Mouse (Mus musculus): Measurements from ENCODE around the gene Celf2.

The Celf2 gene

GRCm38 (mm10) chr2:6507071-6507470 lies 1002.3 kb downstream of the Celf2 start:
- DNase-seq (ENCODE audit: low read depth, low spot score) = no peak

- no peak for DNase-seq (ENCODE audit: low read depth, low spot score)
These were observed 1003.2 kb downstream of the Celf2 start for GRCm38 (mm10) chr2:6505979-6506811.

- no peak for DNase-seq (ENCODE audit: low read depth, low spot score)
These were observed 1003.8 kb downstream of the Celf2 start for GRCm38 (mm10) chr2:6505531-6505930.

- no peak for DNase-seq (ENCODE audit: low read depth, low spot score)
These were observed 1011.3 kb downstream of the Celf2 start for GRCm38 (mm10) chr2:6498101-6498500.

- DNase-seq (ENCODE audit: low read depth, low spot score) = no peak
These were observed 1011.7 kb downstream of the Celf2 start for GRCm38 (mm10) chr2:6497636-6498035.

- no peak for DNase-seq (ENCODE audit: low read depth, low spot score)
These were observed 1015.5 kb downstream of the Celf2 start for GRCm38 (mm10) chr2:6493886-6494285.

GRCm38 (mm10) chr2:6490870-6491269 lies 1018.5 kb downstream of the Celf2 start:
- DNase-seq (ENCODE audit: low read depth, low spot score) = no peak

- DNase-seq (ENCODE audit: low read depth, low spot score) = no peak
These were observed 1019.3 kb downstream of the Celf2 start for GRCm38 (mm10) chr2:6490076-6490475.
